Mouse (Mus musculus): ENCODE results near the gene Pkp4. TPM values are rescaled to one million over a fixed set of nuclear protein-coding genes. Genes with fewer than 3 reads are reported as not detected.
A peak's percentile ranks its signal among the peaks of the same experiment; 100 is the strongest.

Gene Pkp4
- polyA plus RNA-seq, 1 experiment, result 144 TPM

GRCm38 (mm10) chr2:59227508-59228263 lies 67.0 kb downstream of the Pkp4 start:
- TF ChIP-seq POLR2A (IDR thresholded peaks at IDR 0.05; ENCODE audit: extremely low read depth, insufficient read depth, low read length), result no peak
- no peak for TF ChIP-seq CTCF (IDR thresholded peaks at IDR 0.05; ENCODE audit: extremely low read depth, insufficient read depth, low read length)
- no peaks in the 10 kb centered on the region; the same call in none of the 2 replicates for H3K4me1 ChIP-seq (ENCODE audit: control insufficient read depth, insufficient read depth, low read length)
- H3K27ac ChIP-seq (ENCODE audit: insufficient read depth, low read length), result 0 out of 2 replicates have a peak overlapping the region, but pooled peaks have one; percentile 69
- H3K4me3 ChIP-seq (ENCODE audit: insufficient read depth, low read length), result no peak overlapping the region

GRCm38 (mm10) chr2:59229250-59229895 lies 68.7 kb downstream of the Pkp4 start:
- no peak for TF ChIP-seq POLR2A (IDR thresholded peaks at IDR 0.05; ENCODE audit: extremely low read depth, insufficient read depth, low read length)
- TF ChIP-seq CTCF (IDR thresholded peaks at IDR 0.05; ENCODE audit: extremely low read depth, insufficient read depth, low read length), result no peak
- Histone ChIP-seq H3K27ac (ENCODE audit: insufficient read depth, low read length) (no peak overlapping the region), H3K4me1 (ENCODE audit: control insufficient read depth, insufficient read depth, low read length) (peaks cover 2% of the 10 kb centered on the region), H3K4me3 (ENCODE audit: insufficient read depth, low read length) (no peak overlapping the region)

- TF ChIP-seq CTCF (IDR thresholded peaks at IDR 0.05; ENCODE audit: extremely low read depth, insufficient read depth, low read length), result no peak
- no peak for TF ChIP-seq POLR2A (IDR thresholded peaks at IDR 0.05; ENCODE audit: extremely low read depth, insufficient read depth, low read length)
- Histone ChIP-seq H3K27ac (ENCODE audit: insufficient read depth, low read length) (no peak overlapping the region), H3K4me1 (ENCODE audit: control insufficient read depth, insufficient read depth, low read length) (peaks cover 2% of the 10 kb centered on the region), H3K4me3 (ENCODE audit: insufficient read depth, low read length) (no peak overlapping the region)
Measured at GRCm38 (mm10) chr2:59230656-59231055, 70.0 kb downstream of the Pkp4 start.

- Histone ChIP-seq H3K4me3 (ENCODE audit: insufficient read depth, low read length) (no peak overlapping the region), H3K4me1 (ENCODE audit: control insufficient read depth, insufficient read depth, low read length) (peaks cover 2% of the 10 kb centered on the region), H3K27ac (ENCODE audit: insufficient read depth, low read length) (no peak overlapping the region)
- TF ChIP-seq CTCF (IDR thresholded peaks at IDR 0.05; ENCODE audit: extremely low read depth, insufficient read depth, low read length), result no peak
- no peak for TF ChIP-seq POLR2A (IDR thresholded peaks at IDR 0.05; ENCODE audit: extremely low read depth, insufficient read depth, low read length)
Measured at GRCm38 (mm10) chr2:59231514-59231913, 70.9 kb downstream of the Pkp4 start.

- Histone ChIP-seq H3K4me1 (ENCODE audit: control insufficient read depth, insufficient read depth, low read length) (peaks cover 2% of the 10 kb centered on the region; the same call in 1 of the 2 replicates), H3K4me3 (ENCODE audit: insufficient read depth, low read length) (no peak overlapping the region), H3K27ac (ENCODE audit: insufficient read depth, low read length) (no peak overlapping the region)
- no peak for TF ChIP-seq CTCF (IDR thresholded peaks at IDR 0.05; ENCODE audit: extremely low read depth, insufficient read depth, low read length)
- TF ChIP-seq POLR2A (IDR thresholded peaks at IDR 0.05; ENCODE audit: extremely low read depth, insufficient read depth, low read length), result no peak
Measured at GRCm38 (mm10) chr2:59233294-59233923, 72.8 kb downstream of the Pkp4 start.

- Histone ChIP-seq H3K4me1 (ENCODE audit: control insufficient read depth, insufficient read depth, low read length) (peaks cover 2% of the 10 kb centered on the region; the same call in 1 of the 2 replicates), H3K4me3 (ENCODE audit: insufficient read depth, low read length) (no peak overlapping the region), H3K27ac (ENCODE audit: insufficient read depth, low read length) (no peak overlapping the region)
- TF ChIP-seq CTCF (IDR thresholded peaks at IDR 0.05; ENCODE audit: extremely low read depth, insufficient read depth, low read length), result no peak
Measured at GRCm38 (mm10) chr2:59233936-59234335, 73.3 kb downstream of the Pkp4 start.

- TF ChIP-seq CTCF (IDR thresholded peaks at IDR 0.05; ENCODE audit: extremely low read depth, insufficient read depth, low read length), result no peak
- TF ChIP-seq POLR2A (IDR thresholded peaks at IDR 0.05; ENCODE audit: extremely low read depth, insufficient read depth, low read length), result no peak
- H3K27ac ChIP-seq (ENCODE audit: insufficient read depth, low read length), result no peak overlapping the region
- H3K4me3 ChIP-seq (ENCODE audit: insufficient read depth, low read length), result no peak overlapping the region
- H3K4me1 ChIP-seq (ENCODE audit: control insufficient read depth, insufficient read depth, low read length), result peaks cover 2% of the 10 kb centered on the region; the same call in 1 of the 2 replicates
Measured at GRCm38 (mm10) chr2:59234537-59234936, 73.9 kb downstream of the Pkp4 start.

GRCm38 (mm10) chr2:59239841-59240395 lies 79.3 kb downstream of the Pkp4 start:
- H3K4me1 ChIP-seq (ENCODE audit: control insufficient read depth, insufficient read depth, low read length), result no peaks in the 10 kb centered on the region
- TF ChIP-seq CTCF (IDR thresholded peaks at IDR 0.05; ENCODE audit: extremely low read depth, insufficient read depth, low read length), result no peak
- no peak for TF ChIP-seq POLR2A (IDR thresholded peaks at IDR 0.05; ENCODE audit: extremely low read depth, insufficient read depth, low read length)
- H3K4me3 ChIP-seq (ENCODE audit: insufficient read depth, low read length), result no peak overlapping the region
- H3K27ac ChIP-seq (ENCODE audit: insufficient read depth, low read length), result no peak overlapping the region

GRCm38 (mm10) chr2:59242117-59242516 lies 81.5 kb downstream of the Pkp4 start:
- TF ChIP-seq POLR2A (IDR thresholded peaks at IDR 0.05; ENCODE audit: extremely low read depth, insufficient read depth, low read length) (no peak), CTCF (IDR thresholded peaks at IDR 0.05; ENCODE audit: extremely low read depth, insufficient read depth, low read length) (no peak)
- Histone ChIP-seq H3K4me3 (ENCODE audit: insufficient read depth, low read length) (no peak overlapping the region), H3K4me1 (ENCODE audit: control insufficient read depth, insufficient read depth, low read length) (no peaks in the 10 kb centered on the region), H3K27ac (ENCODE audit: insufficient read depth, low read length) (no peak overlapping the region)

Data from cortical plate, adult 2 months (tissue).